In the genomic region with DNA sequence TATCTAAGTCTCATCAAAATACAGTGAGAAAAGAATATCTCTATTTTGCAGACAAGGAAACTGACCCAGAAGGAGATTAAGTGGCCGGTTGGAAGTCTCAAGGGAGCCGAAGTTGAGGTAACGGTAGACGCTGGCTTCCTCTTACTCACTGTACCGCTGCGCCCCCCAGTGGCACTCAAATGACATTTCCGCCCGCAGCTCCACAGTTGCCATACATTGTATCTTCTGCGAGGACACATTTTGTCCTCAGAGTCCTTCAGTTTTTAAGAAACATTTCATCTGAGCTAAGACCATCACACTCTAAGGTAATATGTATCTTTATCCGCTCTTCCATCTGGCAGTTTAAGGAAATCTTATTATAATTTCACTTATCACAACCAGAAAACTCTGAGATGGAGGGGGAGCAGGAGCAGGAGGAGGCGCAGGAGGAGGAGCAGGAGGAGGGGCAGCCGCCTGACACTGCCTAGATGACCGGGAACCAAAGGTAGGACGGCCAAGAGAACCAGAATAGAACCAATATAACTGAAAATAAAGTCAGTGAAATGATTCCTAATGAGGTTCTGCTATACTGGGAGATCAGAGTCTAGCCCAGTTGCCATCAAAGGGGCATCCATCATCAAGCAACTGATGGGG, we compare ENCODE assay signal across 7 mouse cellular contexts. TPM values are rescaled to one million over a fixed set of nuclear protein-coding genes. Genes with fewer than 3 reads are reported as not detected.
DNase-seq lines count a peak whose midpoint lies in the region; ATAC-seq lines count a peak whose summit lies in the region.

No protein-coding gene starts in this region.

- DNase-seq in cerebellum, postnatal 14 days: peak; percentile 91 to 92
- peak; percentile 73 to 84 for DNase-seq in frontal cortex, postnatal 36 days (ENCODE audit: low spot score in 2 of 2)
- peak; percentile 39 for DNase-seq in hindlimb bud, embryonic 11.5 days (ENCODE audit: extremely low spot score, low read depth, low spot score)
- DNase-seq in left cerebral cortex, adult 8-10 months (ENCODE audit: low spot score in 2 of 2): peak; percentile 43 to 54
- peak; percentile 85 for DNase-seq in right cerebral cortex, postnatal 4 days

- ATAC-seq in activated CD4-positive, CD25-positive, alpha-beta regulatory T cell, adult 4 months: peak; percentile 79
- peak; percentile 97 for ATAC-seq in megakaryocyte-erythroid progenitor cell, adult 5-6 weeks (replicated peaks; ENCODE audit: low FRiP score, low TSS enrichment, poor library complexity, severe bottlenecking)

RNA-seq across cellular contexts. Expression of gene Dcp1a, which starts 19.3 kb away (rescaled TPM):
- 10 to 100 TPM; 30.7 to 32.5 TPM for polyA plus RNA-seq in activated CD4-positive, CD25-positive, alpha-beta regulatory T cell, adult 4 months (2017; shearing (Covaris generic))
- total RNA-seq in left cerebral cortex, adult 8-10 months (2022): 10 to 100 TPM; 20.2 to 25.2 (median 24.3) TPM
- 35.9 and 49.6 TPM in 2 replicates for total RNA-seq in megakaryocyte-erythroid progenitor cell, adult 5-6 weeks (2014; fragmentation: Nextera tagmentation)
- 25.8 and 32.0 TPM in 2 replicates for total RNA-seq in megakaryocyte-erythroid progenitor cell, adult 5-6 weeks (2017)

RNA-seq across cellular contexts. Expression of gene Cacna1d, which starts 31.2 kb away (rescaled TPM):
- 1 to 10 TPM; 1.6 to 2.2 TPM for polyA plus RNA-seq in activated CD4-positive, CD25-positive, alpha-beta regulatory T cell, adult 4 months (2017; shearing (Covaris generic))
- 10 to 100 TPM; 45.2 to 48.8 (median 46.9) TPM for total RNA-seq in left cerebral cortex, adult 8-10 months (2022)
- total RNA-seq in megakaryocyte-erythroid progenitor cell, adult 5-6 weeks (2014; fragmentation: Nextera tagmentation): 0.62 and 4.9 TPM in 2 replicates
- 0.05 and 1.3 TPM in 2 replicates for total RNA-seq in megakaryocyte-erythroid progenitor cell, adult 5-6 weeks (2017)

Comparison
In these comparisons a context has a peak if more than half of its experiments do, and no peak if none do; other contexts are left out.
1. Peak in every context shown above with its lines: DNase-seq and ATAC-seq.
2. DNase-seq: peak in every context shown above with its lines; median percentile 92 in cerebellum, postnatal 14 days; 85 in right cerebral cortex, postnatal 4 days; 78 in frontal cortex, postnatal 36 days; 48 in left cerebral cortex, adult 8-10 months; 39 in hindlimb bud, embryonic 11.5 days.
3. RNA of gene Cacna1d, which starts 31.2 kb away (total RNA-seq): 45.2 to 48.8 TPM in left cerebral cortex, adult 8-10 months; 0.05 to 4.9 TPM in megakaryocyte-erythroid progenitor cell, adult 5-6 weeks; every median in the first group is over 4 times any median in the second.